Mouse (Mus musculus): ENCODE measurements around the gene Yif1a. TPM values are rescaled to one million over a fixed set of nuclear protein-coding genes. Genes with fewer than 3 reads are reported as not detected.

Yif1a gene
- total RNA-seq, 2 experiments from 2014 or later: 89.0 to 102 TPM

GRCm38 (mm10) chr19:5058801-5059771 is 29.3 kb upstream of the Yif1a start:
- intact Hi-C loops (cut with DNase I): no loop called here
- DNase-seq: no peak

GRCm38 (mm10) chr19:5060365-5061330 is 27.7 kb upstream of the Yif1a start:
- peak; percentile 48 to 65 for DNase-seq
- intact Hi-C loops (cut with DNase I): no loop called here

- no peak for DNase-seq
- intact Hi-C loops (cut with DNase I): no loop called here
Measured at GRCm38 (mm10) chr19:5062041-5062440, 26.3 kb upstream of the Yif1a start.

- intact Hi-C loops (cut with DNase I): no loop called here
- DNase-seq: peak; percentile 47 to 62
Measured at GRCm38 (mm10) chr19:5062446-5062845, 25.9 kb upstream of the Yif1a start.

- intact Hi-C loops (cut with DNase I): no loop called here
- no peak for DNase-seq
Measured at GRCm38 (mm10) chr19:5065104-5065503, 23.2 kb upstream of the Yif1a start.

- peak in 1 of 2 experiments; percentile 42 for DNase-seq
- intact Hi-C loops (cut with DNase I): no loop called here
Measured at GRCm38 (mm10) chr19:5067040-5067799, 21.1 kb upstream of the Yif1a start.

GRCm38 (mm10) chr19:5067867-5068569 is 20.3 kb upstream of the Yif1a start, which contains the start of gene Cd248:
TSS of gene Cd248 (plus strand) at chr19:5068078.
- intact Hi-C loops (cut with DNase I): no loop called here
- DNase-seq: peak; percentile 75 to 81

- intact Hi-C loops (cut with DNase I): no loop called here
- peak in 1 of 2 experiments; percentile 17 for DNase-seq
Measured at GRCm38 (mm10) chr19:5068570-5069234, 19.6 kb upstream of the Yif1a start.

GRCm38 (mm10) chr19:5069486-5069885 is 18.9 kb upstream of the Yif1a start:
- intact Hi-C loops (cut with DNase I): no loop called here

GRCm38 (mm10) chr19:5069978-5070377 is 18.4 kb upstream of the Yif1a start:
- intact Hi-C loops (cut with DNase I): no loop called here
- no peak for DNase-seq

More at GRCm38 (mm10) chr19:5069486-5069885, 18.9 kb upstream of the Yif1a start:
- no peak for DNase-seq

GRCm38 (mm10) chr19:5071077-5071476 is 17.3 kb upstream of the Yif1a start:
- intact Hi-C loops (cut with DNase I): no loop called here
- DNase-seq: no peak

GRCm38 (mm10) chr19:5071545-5072369 is 16.6 kb upstream of the Yif1a start:
- peak; percentile 73 to 81 for DNase-seq
- intact Hi-C loops (cut with DNase I): no loop called here

- no peak for DNase-seq
- intact Hi-C loops (cut with DNase I): loop anchor here (1.0 kb wide), 2 partner anchors 16 to 57 kb away; no protein-coding TSS in a partner anchor
Measured at GRCm38 (mm10) chr19:5072389-5073019, 15.8 kb upstream of the Yif1a start.

GRCm38 (mm10) chr19:5073028-5073427 is 15.3 kb upstream of the Yif1a start:
- intact Hi-C loops (cut with DNase I): loop anchor here (1.0 kb wide), 2 partner anchors 17 to 58 kb away; no protein-coding TSS in a partner anchor
- peak; percentile 66 to 81 for DNase-seq

GRCm38 (mm10) chr19:5073518-5073917 is 14.8 kb upstream of the Yif1a start:
- intact Hi-C loops (cut with DNase I): loop anchor here (1.0 kb wide), 2 partner anchors 17 to 58 kb away; no protein-coding TSS in a partner anchor
- no peak for DNase-seq

GRCm38 (mm10) chr19:5079279-5079678 is 9.1 kb upstream of the Yif1a start:
- no peak for DNase-seq
- intact Hi-C loops (cut with DNase I): no loop called here

- intact Hi-C loops (cut with DNase I): no loop called here
- no peak for DNase-seq
Measured at GRCm38 (mm10) chr19:5082005-5082404, 6.3 kb upstream of the Yif1a start.

Data from heart, postnatal 36 days (tissue).